Mouse (Mus musculus) kidney, postnatal 0 days (tissue): ENCODE results near the gene Zap70. TPM values are rescaled to one million over a fixed set of nuclear protein-coding genes. Genes with fewer than 3 reads are reported as not detected.

ENCODE experiments used
- ATAC-seq: fragments of 200-750 bp; cut with Nextera tagmentation; replicated peaks from 2 replicates; pipeline ENCODE4 v1.8.0; 2017; ENCODE audit warnings: low read depth, moderate number of reproducible peaks, moderate TSS enrichment, moderate library complexity; ENCODE audit not compliant: low FRiP score
- DNase-seq: peaks from one replicate; pipeline ENCODE4 v3.0.0-alpha.2; 2016; ENCODE audit warnings: low spot score
- H3K27ac ChIP-seq: fragments of 300-500 bp; sonication (generic); 2 replicates; pipeline ENCODE4 v1.5.1; 2014; ENCODE audit warnings: mild to moderate bottlenecking
- H3K27me3 ChIP-seq: fragments of 300-500 bp; sonication (generic); 2 replicates; pipeline ENCODE4 v1.6.1; 2014; ENCODE audit warnings: low read length, mixed read lengths; ENCODE audit not compliant: insufficient read depth
- H3K36me3 ChIP-seq: fragments of 300-500 bp; sonication (generic); 2 replicates; pipeline ENCODE4 v1.6.1; 2014; ENCODE audit warnings: low read length, mixed read lengths; ENCODE audit not compliant: insufficient read depth
- H3K4me1 ChIP-seq: fragments of 300-500 bp; sonication (generic); replicated peaks from 2 replicates; pipeline ENCODE4 v1.6.1; 2014; ENCODE audit warnings: antibody characterized with exemption, low read length, mixed read lengths; ENCODE audit not compliant: insufficient read depth
- H3K4me2 ChIP-seq: fragments of 300-500 bp; sonication (generic); 2 replicates; pipeline ENCODE4 v1.6.1; 2014; ENCODE audit warnings: mild to moderate bottlenecking, low read length, moderate library complexity, mixed read lengths
- H3K4me3 ChIP-seq: fragments of 300-500 bp; sonication (generic); replicated peaks from 2 replicates; pipeline ENCODE4 v1.5.1; 2014; ENCODE audit warnings: low read depth, low read length
- H3K9ac ChIP-seq: fragments of 300-500 bp; sonication (generic); 2 replicates; pipeline ENCODE4 v1.6.1; 2014; ENCODE audit warnings: low read depth, low read length
- H3K9me3 ChIP-seq: fragments of 300-500 bp; sonication (generic); replicated peaks from 2 replicates; pipeline ENCODE4 v1.6.1; 2016; ENCODE audit warnings: low read length, inconsistent platforms, mixed read lengths
- CTCF ChIP-seq: IDR thresholded peaks from 2 replicates; pipeline ENCODE4 v1.5.1; 2016; ENCODE audit warnings: antibody characterized with exemption, low read depth, mild to moderate bottlenecking, moderate library complexity
- WGBS: fragments of 180-500 bp; shearing (Covaris S2); extraction: QIAGEN DNeasy Blood & Tissue Kit; methylation state at CpG from one replicate; pipeline ENCODE4 v1.1.7; 2014; 5-methylcytosine and 5-hydroxymethylcytosine counted together
- polyA plus RNA-seq: library from polyadenylated mRNA; unstranded; fragments of >200 nt; fragmentation: Nextera tagmentation; extraction: Ambion mirVana; gene quantifications from 2 replicates; pipeline ENCODE4 v1.2.1, GENCODE M21; 2015

Zap70 gene
- polyA plus RNA-seq, 1 experiment from 2014 or later: 0.51 TPM

DNA sequence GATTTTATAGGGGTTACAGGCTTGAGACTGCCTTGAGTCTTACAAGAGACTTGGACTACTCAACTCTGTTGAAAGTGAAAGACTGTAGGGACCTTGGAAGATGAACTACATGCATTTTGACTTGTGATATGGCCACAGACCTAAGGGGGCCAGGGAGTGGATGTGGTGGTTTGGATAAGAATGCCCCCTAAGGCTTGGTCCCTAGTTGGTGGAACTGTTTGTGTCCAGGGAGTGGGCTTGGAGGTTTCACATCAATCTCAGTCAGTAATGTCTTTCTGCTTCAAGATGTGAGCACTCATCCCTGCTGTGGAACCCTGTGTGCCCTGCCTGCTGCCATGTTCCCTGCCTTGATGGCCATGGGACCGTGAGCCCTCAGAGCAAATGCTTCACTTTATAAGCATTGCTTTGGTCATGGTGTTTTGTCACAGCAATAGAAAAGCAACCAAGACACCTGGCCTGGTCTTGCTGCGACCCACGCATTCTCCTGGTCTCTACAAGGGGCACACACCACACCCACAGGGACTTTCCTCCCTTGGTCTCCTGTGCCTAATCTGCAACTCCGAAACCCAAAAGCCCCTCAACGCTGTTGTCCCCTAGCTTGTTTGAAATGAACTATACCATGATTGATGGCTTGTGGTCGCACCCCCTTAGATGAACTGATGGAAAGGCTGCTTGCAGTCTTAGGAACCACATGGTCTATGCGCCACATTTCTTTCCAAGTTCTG, 44.7 kb downstream of the Zap70 start:
- Histone ChIP-seq H3K36me3 (peaks cover 64% of the 10 kb centered on the region), H3K9me3 (no peaks in the 10 kb centered on the region), H3K27ac (no peak overlapping the region), H3K4me2 (no peak overlapping the region), H3K9ac (no peak overlapping the region), H3K27me3 (no peaks in the 10 kb centered on the region), H3K4me1 (no peaks in the 10 kb centered on the region), H3K4me3 (no peak overlapping the region)
- TF ChIP-seq CTCF: no peak
- ATAC-seq: no peak
- no peak for DNase-seq
- WGBS: 95% methylated on average over 7 of the region's 7 CpGs

DNA sequence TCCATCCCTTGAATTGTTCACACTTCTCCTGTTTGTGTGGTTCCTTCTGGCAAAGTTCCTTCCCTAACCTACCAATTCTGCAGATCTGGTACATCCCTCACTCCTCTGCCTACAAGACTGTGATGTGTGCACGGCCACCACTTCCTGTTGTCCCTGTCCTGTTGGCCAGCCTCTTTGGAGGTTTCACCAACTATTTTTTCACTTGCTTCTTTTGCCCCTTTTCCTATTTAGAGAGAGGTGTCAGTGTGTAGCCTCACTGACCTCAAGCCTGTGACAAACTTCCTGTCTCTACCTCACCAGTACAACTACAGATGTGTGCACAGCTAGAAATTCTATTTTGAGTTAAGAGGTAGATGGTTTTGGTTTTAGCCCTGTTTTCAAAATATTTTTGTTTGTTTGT, 45.5 kb downstream of the Zap70 start:
- Histone ChIP-seq H3K4me3 (no peak overlapping the region), H3K4me1 (no peaks in the 10 kb centered on the region), H3K36me3 (peaks cover 67% of the 10 kb centered on the region), H3K4me2 (no peak overlapping the region), H3K27ac (no peak overlapping the region), H3K9ac (no peak overlapping the region), H3K9me3 (no peaks in the 10 kb centered on the region), H3K27me3 (no peaks in the 10 kb centered on the region)
- 81% methylated on average over 1 of the region's 1 CpGs for WGBS
- ATAC-seq (no peak), DNase-seq (no peak)
- TF ChIP-seq CTCF: no peak

DNA sequence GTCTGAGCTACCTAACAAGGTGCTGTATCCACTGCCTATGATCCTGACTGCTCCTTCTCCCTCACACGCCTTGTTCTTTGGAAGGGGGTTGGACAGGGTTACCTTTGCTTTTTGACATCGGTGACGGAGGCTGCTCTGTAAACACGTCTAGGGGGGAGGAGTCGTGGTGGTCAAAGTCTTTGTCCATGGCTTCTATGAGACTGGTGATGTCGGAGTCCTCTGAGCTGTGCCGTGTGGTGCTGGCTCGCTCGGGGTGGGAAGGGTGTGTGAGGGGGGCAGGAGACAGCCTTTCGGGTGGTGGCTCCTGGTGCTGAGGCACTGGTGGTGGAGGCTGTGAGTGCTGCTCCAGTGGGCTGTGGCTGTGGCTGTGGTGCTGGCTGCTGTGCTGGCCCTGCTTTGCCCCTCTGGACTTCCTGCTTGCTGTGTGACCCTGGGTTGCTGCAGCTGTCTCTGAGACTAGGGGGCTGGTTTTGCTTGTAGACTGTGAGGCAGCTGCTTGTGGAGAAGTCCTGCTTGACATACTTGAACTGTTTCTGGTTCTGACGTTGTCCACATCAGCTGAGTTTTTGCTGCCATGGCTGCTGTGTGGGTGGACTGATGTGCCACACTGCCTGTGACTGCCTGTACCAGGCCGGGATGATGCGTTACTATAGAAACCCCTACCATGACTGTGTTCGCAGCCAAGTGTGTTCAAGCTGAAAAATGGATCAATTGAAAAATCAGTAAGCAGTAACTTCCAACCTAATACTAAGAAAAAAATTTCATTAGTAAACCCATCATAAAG, 46.4 kb downstream of the Zap70 start:
- DNase-seq (no peak), ATAC-seq (no peak)
- Histone ChIP-seq H3K4me3 (no peak overlapping the region), H3K9me3 (no peaks in the 10 kb centered on the region), H3K4me1 (no peaks in the 10 kb centered on the region), H3K4me2 (no peak overlapping the region), H3K36me3 (peaks cover 69% of the 10 kb centered on the region), H3K27ac (no peak overlapping the region), H3K9ac (no peak overlapping the region), H3K27me3 (no peaks in the 10 kb centered on the region)
- 89% methylated on average over 14 of the region's 14 CpGs for WGBS
- TF ChIP-seq CTCF: no peak

DNA sequence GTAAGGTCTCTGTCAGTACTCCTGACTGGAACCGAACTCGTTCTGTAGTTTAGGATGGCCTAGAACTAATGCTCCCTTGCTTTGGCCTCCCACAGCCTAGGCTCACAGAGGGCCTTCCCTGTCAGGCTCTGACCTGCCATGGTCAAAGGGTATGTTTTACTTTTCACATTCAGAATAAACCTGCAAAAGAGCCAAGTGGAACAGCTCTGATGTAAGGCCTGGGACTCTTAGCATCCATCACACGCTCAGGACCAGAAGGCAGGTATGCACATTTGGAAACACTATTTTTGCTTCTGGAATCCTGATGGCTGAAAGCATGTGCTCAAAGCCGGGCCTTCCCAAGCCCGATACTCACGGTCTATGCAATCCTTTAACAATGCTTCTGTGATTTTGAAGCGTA, 50.2 kb downstream of the Zap70 start:
- peaks cover 72% of the 10 kb centered on the region for H3K36me3 ChIP-seq

DNA sequence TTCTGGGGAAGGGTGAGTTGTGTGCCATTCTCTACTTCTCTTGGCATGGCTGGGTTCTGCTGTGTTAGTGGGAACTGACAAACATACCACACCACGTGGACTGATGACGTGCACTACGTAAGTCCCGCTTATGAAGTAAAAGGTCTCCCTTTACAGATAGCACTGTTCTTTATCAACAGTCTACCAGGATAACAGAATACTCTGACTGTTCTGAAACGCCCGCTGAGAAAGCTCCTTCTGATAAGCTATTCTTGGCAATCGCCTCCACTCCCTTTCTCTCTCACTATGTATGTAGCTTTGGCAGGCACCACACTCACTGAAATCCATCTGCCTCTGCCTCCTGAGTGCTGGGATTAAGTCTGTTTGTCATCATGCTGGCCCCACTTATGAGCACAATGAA, 51.8 kb downstream of the Zap70 start:
- no peak for ATAC-seq
- no peak overlapping the region for H3K4me2 ChIP-seq
- H3K27ac ChIP-seq: no peak overlapping the region
- no peaks in the 10 kb centered on the region for H3K9me3 ChIP-seq
- no peak overlapping the region for H3K4me3 ChIP-seq
- 89% methylated on average over 7 of the region's 7 CpGs for WGBS
- H3K9ac ChIP-seq: no peak overlapping the region
- H3K36me3 ChIP-seq: peaks cover 72% of the 10 kb centered on the region
- no peaks in the 10 kb centered on the region for H3K27me3 ChIP-seq
- no peaks in the 10 kb centered on the region for H3K4me1 ChIP-seq
- DNase-seq: no peak
- TF ChIP-seq CTCF: no peak

More for the DNA sequence above, 50.2 kb downstream of the Zap70 start:
- no peaks in the 10 kb centered on the region for H3K27me3 ChIP-seq
- no peak overlapping the region for H3K4me2 ChIP-seq
- H3K9me3 ChIP-seq: no peaks in the 10 kb centered on the region
- TF ChIP-seq CTCF: no peak
- H3K4me1 ChIP-seq: no peaks in the 10 kb centered on the region
- WGBS: 93% methylated on average over 7 of the region's 7 CpGs
- no peak overlapping the region for H3K4me3 ChIP-seq
- no peak overlapping the region for H3K27ac ChIP-seq
- ATAC-seq (no peak), DNase-seq (no peak)
- no peak overlapping the region for H3K9ac ChIP-seq

DNA sequence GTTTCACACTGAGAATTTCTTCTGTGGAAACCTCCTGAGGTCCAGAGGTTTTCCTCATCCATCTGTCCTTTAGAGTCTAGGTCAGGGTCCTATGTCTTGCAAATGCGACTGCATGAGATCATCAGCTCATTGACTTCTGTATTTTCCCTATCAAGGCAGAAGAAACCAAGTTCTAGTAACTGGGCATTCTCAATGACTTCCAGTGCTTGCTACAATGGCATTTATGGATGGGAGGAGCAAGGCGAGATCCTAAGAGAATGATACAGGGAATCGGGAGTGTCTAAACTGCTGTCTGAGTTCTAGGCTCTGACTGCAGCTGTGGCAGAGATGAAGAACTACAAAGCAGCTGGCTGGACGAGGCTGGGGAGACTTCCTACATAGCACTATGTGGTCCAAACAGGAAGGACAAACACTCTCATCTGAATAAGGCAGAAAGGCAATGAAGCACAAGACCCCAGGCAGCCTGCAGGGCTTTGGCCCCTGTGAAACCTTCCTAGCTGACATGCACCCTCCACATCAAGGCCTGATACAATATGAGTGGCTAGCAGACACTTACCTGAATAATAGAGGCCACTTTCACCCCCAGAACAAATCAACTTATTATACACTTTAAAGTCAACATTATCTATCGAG, 52.8 kb downstream of the Zap70 start:
- TF ChIP-seq CTCF: no peak
- Histone ChIP-seq H3K27ac (no peak overlapping the region), H3K4me2 (no peak overlapping the region), H3K4me1 (no peaks in the 10 kb centered on the region), H3K4me3 (no peak overlapping the region), H3K27me3 (no peaks in the 10 kb centered on the region), H3K9me3 (no peaks in the 10 kb centered on the region), H3K36me3 (peaks cover 77% of the 10 kb centered on the region), H3K9ac (no peak overlapping the region)
- no peak for ATAC-seq
- DNase-seq: no peak
- WGBS: 78% methylated on average over 5 of the region's 5 CpGs
